Mouse (Mus musculus): ENCODE data around the gene Strada. TPM values are rescaled to one million over a fixed set of nuclear protein-coding genes. Genes with fewer than 3 reads are reported as not detected.

The Strada gene
- total and polyA plus RNA-seq, 2 experiments from 2014 or later: 23.7 to 34.8 TPM

- peaks cover 11% of the 10 kb centered on the region; the same call in 1 of the 2 replicates for H3K36me3 ChIP-seq (ENCODE audit: insufficient read depth)
- H3K27ac ChIP-seq (ENCODE audit: low read depth, low read length): no peak overlapping the region
- no peak overlapping the region for H3K4me2 ChIP-seq (ENCODE audit: low read depth)
- no peaks in the 10 kb centered on the region for H3K9me3 ChIP-seq (ENCODE audit: low read length)
- no peaks in the 10 kb centered on the region for H3K27me3 ChIP-seq (ENCODE audit: insufficient read depth, low read length)
- H3K9ac ChIP-seq: no peak overlapping the region
- no peaks in the 10 kb centered on the region for H3K4me1 ChIP-seq (ENCODE audit: insufficient read depth)
- WGBS: 81% methylated on average over 5 of the region's 5 CpGs
- no peak overlapping the region for H3K4me3 ChIP-seq (ENCODE audit: low read depth, low read length)
- TF ChIP-seq CTCF (IDR thresholded peaks at IDR 0.05; ENCODE audit: low read depth): no peak
- ATAC-seq: no peak
- no peak for DNase-seq
Measured at GRCm38 (mm10) chr11:106174372-106174771, 27.6 kb downstream of the Strada start.

- no peak overlapping the region for H3K27ac ChIP-seq (ENCODE audit: low read depth, low read length)
- H3K9me3 ChIP-seq (ENCODE audit: low read length): no peaks in the 10 kb centered on the region
- WGBS: 97% methylated on average over 2 of the region's 2 CpGs
- H3K4me2 ChIP-seq (ENCODE audit: low read depth): no peak overlapping the region
- peaks cover 13% of the 10 kb centered on the region for H3K36me3 ChIP-seq (ENCODE audit: insufficient read depth)
- DNase-seq (no peak), ATAC-seq (no peak)
- H3K9ac ChIP-seq: no peak overlapping the region
- no peak overlapping the region for H3K4me3 ChIP-seq (ENCODE audit: low read depth, low read length)
- TF ChIP-seq CTCF (IDR thresholded peaks at IDR 0.05; ENCODE audit: low read depth): no peak
- H3K4me1 ChIP-seq (ENCODE audit: insufficient read depth): no peaks in the 10 kb centered on the region
- H3K27me3 ChIP-seq (ENCODE audit: insufficient read depth, low read length): no peaks in the 10 kb centered on the region
Measured at GRCm38 (mm10) chr11:106173228-106173627, 28.7 kb downstream of the Strada start.

GRCm38 (mm10) chr11:106170807-106171206 lies 31.2 kb downstream of the Strada start:
- no peak for DNase-seq
- Histone ChIP-seq H3K9ac (no peak overlapping the region), H3K9me3 (ENCODE audit: low read length) (no peaks in the 10 kb centered on the region), H3K4me2 (ENCODE audit: low read depth) (no peak overlapping the region), H3K27me3 (ENCODE audit: insufficient read depth, low read length) (no peaks in the 10 kb centered on the region), H3K4me1 (ENCODE audit: insufficient read depth) (no peaks in the 10 kb centered on the region), H3K36me3 (ENCODE audit: insufficient read depth) (peaks cover 32% of the 10 kb centered on the region), H3K4me3 (ENCODE audit: low read depth, low read length) (no peak overlapping the region), H3K27ac (ENCODE audit: low read depth, low read length) (no peak overlapping the region)
- TF ChIP-seq CTCF (IDR thresholded peaks at IDR 0.05; ENCODE audit: low read depth): peak; percentile 55
- 73% methylated on average over 7 of the region's 7 CpGs for WGBS
- no peak for ATAC-seq

- DNase-seq: no peak
- Histone ChIP-seq H3K27ac (ENCODE audit: low read depth, low read length) (no peak overlapping the region), H3K4me1 (ENCODE audit: insufficient read depth) (no peaks in the 10 kb centered on the region), H3K27me3 (ENCODE audit: insufficient read depth, low read length) (no peaks in the 10 kb centered on the region), H3K4me3 (ENCODE audit: low read depth, low read length) (no peak overlapping the region), H3K9ac (no peak overlapping the region), H3K4me2 (ENCODE audit: low read depth) (no peak overlapping the region), H3K9me3 (ENCODE audit: low read length) (no peaks in the 10 kb centered on the region), H3K36me3 (ENCODE audit: insufficient read depth) (peaks cover 49% of the 10 kb centered on the region)
- WGBS: 87% methylated on average over 5 of the region's 5 CpGs
- no peak for TF ChIP-seq CTCF (IDR thresholded peaks at IDR 0.05; ENCODE audit: low read depth)
- ATAC-seq: no peak
Measured at GRCm38 (mm10) chr11:106167435-106167834, 34.5 kb downstream of the Strada start.

GRCm38 (mm10) chr11:106164601-106165180 lies 37.3 kb downstream of the Strada start:
- ATAC-seq (no peak), DNase-seq (no peak)
- no peak overlapping the region for H3K4me2 ChIP-seq (ENCODE audit: low read depth)
- no peak overlapping the region for H3K27ac ChIP-seq (ENCODE audit: low read depth, low read length)
- no peak overlapping the region for H3K4me3 ChIP-seq (ENCODE audit: low read depth, low read length)
- peaks cover 12% of the 10 kb centered on the region; the same call in 1 of the 2 replicates for H3K4me1 ChIP-seq (ENCODE audit: insufficient read depth)
- WGBS: 90% methylated on average over 16 of the region's 16 CpGs
- TF ChIP-seq CTCF (IDR thresholded peaks at IDR 0.05; ENCODE audit: low read depth): no peak
- H3K27me3 ChIP-seq (ENCODE audit: insufficient read depth, low read length): no peaks in the 10 kb centered on the region
- H3K9ac ChIP-seq: no peak overlapping the region
- no peaks in the 10 kb centered on the region for H3K9me3 ChIP-seq (ENCODE audit: low read length)
- H3K36me3 ChIP-seq (ENCODE audit: insufficient read depth): peaks cover 46% of the 10 kb centered on the region

- Histone ChIP-seq H3K4me2 (ENCODE audit: low read depth) (no peak overlapping the region), H3K9me3 (ENCODE audit: low read length) (no peaks in the 10 kb centered on the region), H3K4me1 (ENCODE audit: insufficient read depth) (peaks cover 12% of the 10 kb centered on the region; the same call in 1 of the 2 replicates), H3K27ac (ENCODE audit: low read depth, low read length) (no peak overlapping the region), H3K27me3 (ENCODE audit: insufficient read depth, low read length) (no peaks in the 10 kb centered on the region), H3K4me3 (ENCODE audit: low read depth, low read length) (no peak overlapping the region), H3K9ac (no peak overlapping the region), H3K36me3 (ENCODE audit: insufficient read depth) (peaks cover 46% of the 10 kb centered on the region)
- no peak for TF ChIP-seq CTCF (IDR thresholded peaks at IDR 0.05; ENCODE audit: low read depth)
- no peak for DNase-seq
- ATAC-seq: no peak
- WGBS: 94% methylated on average over 4 of the region's 4 CpGs
Measured at GRCm38 (mm10) chr11:106163546-106163945, 38.4 kb downstream of the Strada start.

- no peak for ATAC-seq
- Histone ChIP-seq H3K27ac (ENCODE audit: low read depth, low read length) (no peak overlapping the region), H3K9ac (no peak overlapping the region), H3K9me3 (ENCODE audit: low read length) (no peaks in the 10 kb centered on the region), H3K36me3 (ENCODE audit: insufficient read depth) (peaks cover 42% of the 10 kb centered on the region), H3K27me3 (ENCODE audit: insufficient read depth, low read length) (no peaks in the 10 kb centered on the region), H3K4me3 (ENCODE audit: low read depth, low read length) (no peak overlapping the region), H3K4me1 (ENCODE audit: insufficient read depth) (peaks cover 12% of the 10 kb centered on the region; the same call in 1 of the 2 replicates), H3K4me2 (ENCODE audit: low read depth) (no peak overlapping the region)
- no peak for DNase-seq
- 85% methylated on average over 2 of the region's 2 CpGs for WGBS
- no peak for TF ChIP-seq CTCF (IDR thresholded peaks at IDR 0.05; ENCODE audit: low read depth)
Measured at GRCm38 (mm10) chr11:106162237-106162636, 39.7 kb downstream of the Strada start.
